Mouse (Mus musculus): ENCODE measurements around the gene Vmn1r159. TPM values are rescaled to one million over a fixed set of nuclear protein-coding genes. Genes with fewer than 3 reads are reported as not detected.

Gene Vmn1r159
- not detected in 2 replicates for polyA plus RNA-seq (2012; ENCODE audit: low replicate concordance)

DNA sequence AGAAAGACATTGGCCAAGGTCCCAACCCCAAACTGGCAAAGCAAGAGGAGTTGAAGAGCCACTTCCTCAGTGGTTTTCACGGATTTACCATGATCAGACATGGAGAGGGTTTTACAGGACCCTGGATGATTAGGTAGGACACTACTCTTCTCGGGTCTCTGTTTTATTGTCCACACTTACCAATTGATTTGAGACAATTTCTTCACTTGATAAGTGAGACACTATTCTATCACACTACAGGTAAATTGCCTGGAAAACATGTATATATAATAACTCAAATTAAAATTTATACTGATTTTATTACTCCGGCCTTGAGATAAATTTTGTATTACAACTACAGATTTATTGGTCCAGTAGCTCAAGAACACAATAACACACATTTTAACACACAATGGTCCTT is at the start of gene Vmn1r159:
Gene Vmn1r159, minus strand, starts transcription at position 101 of the 400 bp plus-strand sequence.

DNA sequence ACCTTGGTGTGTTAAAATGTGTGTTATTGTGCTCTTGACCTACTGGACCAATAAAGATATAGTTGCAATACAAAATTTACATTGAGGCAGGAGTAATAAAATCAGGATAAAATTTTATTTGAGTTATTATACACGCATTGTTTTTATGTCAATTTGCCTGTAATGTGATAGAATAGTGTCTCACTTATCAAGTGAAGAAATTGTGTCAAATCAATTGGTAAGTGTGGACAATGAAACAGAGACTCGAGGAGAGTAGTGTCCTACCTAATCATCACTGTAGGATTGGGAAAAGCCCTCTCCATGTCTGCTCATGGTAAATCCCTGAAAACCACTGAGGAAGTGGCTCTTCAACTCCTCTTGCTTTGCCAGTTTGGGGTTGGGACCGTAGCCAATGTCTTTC is 27.5 kb upstream of the Vmn1r159 start, which contains the start of gene Vmn1r160:
Gene Vmn1r160, plus strand, starts transcription at position 301 of the 400 bp plus-strand sequence.

Other genes with a start within 250 kb of the Vmn1r159 start
- gene Vmn1r155, start 185.6 kb downstream of the Vmn1r159 start, polyA plus RNA-seq (2012; ENCODE audit: low replicate concordance) = not detected in 2 replicates
- gene Gm8693, start 151.3 kb downstream of the Vmn1r159 start, polyA plus RNA-seq (2012; ENCODE audit: low replicate concordance) = not detected in 2 replicates
- gene Gm4567, start 123.9 kb downstream of the Vmn1r159 start, polyA plus RNA-seq (2012; ENCODE audit: low replicate concordance) = not detected in 2 replicates
- gene Vmn1r157, start 81.9 kb downstream of the Vmn1r159 start, polyA plus RNA-seq (2012; ENCODE audit: low replicate concordance) = not detected in 2 replicates
- not detected in 2 replicates for gene Vmn1r158, start 52.8 kb downstream of the Vmn1r159 start, polyA plus RNA-seq (2012; ENCODE audit: low replicate concordance)
- not detected in 2 replicates for gene Vmn1r160, start 27.6 kb upstream of the Vmn1r159 start, polyA plus RNA-seq (2012; ENCODE audit: low replicate concordance)
- not detected in 2 replicates for gene Gm4214, start 141.1 kb upstream of the Vmn1r159 start, polyA plus RNA-seq (2012; ENCODE audit: low replicate concordance)
- not detected in 2 replicates for gene Gm4216, start 176.3 kb upstream of the Vmn1r159 start, polyA plus RNA-seq (2012; ENCODE audit: low replicate concordance)
- gene Vmn1r163, start 211.9 kb upstream of the Vmn1r159 start, polyA plus RNA-seq (2012; ENCODE audit: low replicate concordance) = not detected in 2 replicates
- gene Gm8720, start 223.9 kb upstream of the Vmn1r159 start, polyA plus RNA-seq (2012; ENCODE audit: low replicate concordance) = not detected in 2 replicates

Measured in hematopoietic multipotent progenitor cell, adult 10-12 weeks (in vitro differentiated cells).